15 mouse cellular contexts compared by ENCODE assay signal in genomic region chr6:84231108-84231507, GRCm38 (mm10).
DNase-seq lines count a peak whose midpoint lies in the region; ATAC-seq lines count a peak whose summit lies in the region.
"Had no signal": no experiment of that assay in that cellular context is flagged by ENCODE, and none has a peak within 500 bp of the region (broad histone marks: within the 10 kb centered on the region; RNA-seq: fewer than 3 reads in every experiment).

No protein-coding gene starts in this region.

- WGBS in forebrain, embryonic 14.5 days = 54% methylated on average over 7 of the region's 7 CpGs
- 72% methylated on average over 7 of the region's 7 CpGs for WGBS in forebrain, embryonic 12.5 days
- WGBS in embryonic facial prominence, embryonic 14.5 days = 30% methylated on average over 7 of the region's 7 CpGs
- WGBS in limb, embryonic 15.5 days = 35% methylated on average over 7 of the region's 7 CpGs

- H3K27ac ChIP-seq in forebrain, embryonic 14.5 days (ENCODE audit: low read depth, low read length) = no peak overlapping the region
- H3K27ac ChIP-seq in forebrain, embryonic 12.5 days = no peak overlapping the region
- no peak overlapping the region for H3K27ac ChIP-seq in embryonic facial prominence, embryonic 14.5 days (replicated peaks; ENCODE audit: low read depth, low read length)
- H3K27ac ChIP-seq in limb, embryonic 15.5 days = 0 out of 2 replicates have a peak overlapping the region, but pooled peaks have one; percentile 22
- H3K27ac ChIP-seq: forebrain, embryonic 13.5 days; heart, embryonic 13.5 days; liver, embryonic 14.5 days; macrophage had no signal

- H3K36me3 ChIP-seq in forebrain, embryonic 14.5 days (ENCODE audit: control insufficient read depth, insufficient read depth, low read length) = no peaks in the 10 kb centered on the region
- no peaks in the 10 kb centered on the region for H3K36me3 ChIP-seq in forebrain, embryonic 12.5 days (replicated peaks)
- H3K36me3 ChIP-seq in embryonic facial prominence, embryonic 14.5 days (ENCODE audit: control insufficient read depth, insufficient read depth, low read length) = no peaks in the 10 kb centered on the region
- H3K36me3 ChIP-seq in limb, embryonic 15.5 days = no peaks in the 10 kb centered on the region
- H3K36me3 ChIP-seq: G1E; heart, embryonic 13.5 days had no signal

- no peak overlapping the region for H3K4me3 ChIP-seq in forebrain, embryonic 14.5 days (ENCODE audit: low read depth, low read length)
- no peak overlapping the region for H3K4me3 ChIP-seq in forebrain, embryonic 12.5 days (replicated peaks)
- no peak overlapping the region for H3K4me3 ChIP-seq in embryonic facial prominence, embryonic 14.5 days (ENCODE audit: low read depth, low read length)
- H3K4me3 ChIP-seq in limb, embryonic 15.5 days = no peak overlapping the region
- H3K4me3 ChIP-seq: forebrain, embryonic 13.5 days; heart, embryonic 13.5 days had no signal

- no peaks in the 10 kb centered on the region; the same call in 1 of the 2 replicates for H3K4me1 ChIP-seq in forebrain, embryonic 14.5 days (ENCODE audit: control insufficient read depth, insufficient read depth, low read length)
- H3K4me1 ChIP-seq in forebrain, embryonic 12.5 days = peaks cover 20% of the 10 kb centered on the region
- peaks cover 37% of the 10 kb centered on the region for H3K4me1 ChIP-seq in embryonic facial prominence, embryonic 14.5 days (ENCODE audit: control insufficient read depth, insufficient read depth, low read length)
- H3K4me1 ChIP-seq in limb, embryonic 15.5 days = peaks cover 60% of the 10 kb centered on the region

- H3K4me2 ChIP-seq in forebrain, embryonic 14.5 days (ENCODE audit: low read length) = no peak overlapping the region
- H3K4me2 ChIP-seq in forebrain, embryonic 12.5 days = no peak overlapping the region
- H3K4me2 ChIP-seq in embryonic facial prominence, embryonic 14.5 days (ENCODE audit: low read depth, low read length) = no peak overlapping the region
- H3K4me2 ChIP-seq in limb, embryonic 15.5 days = no peak overlapping the region
- H3K4me2 ChIP-seq: forebrain, embryonic 13.5 days; heart, embryonic 13.5 days had no signal

- intact Hi-C loops in left cerebral cortex, postnatal 4 days (cut with DNase I) = no loop called here
- intact Hi-C loops in left cerebral cortex, postnatal 36 days (cut with DNase I) = no loop called here

- DNase-seq in forebrain, embryonic 14.5 days (ENCODE audit: low spot score) = peak; percentile 25
- DNase-seq in left cerebral cortex, postnatal 4 days = peak; percentile 78
- DNase-seq in left cerebral cortex, postnatal 36 days (ENCODE audit: low spot score in 2 of 2) = no peak
- peak; percentile 64 for DNase-seq in embryonic facial prominence, embryonic 14.5 days (ENCODE audit: low spot score)
- no peak for DNase-seq in urinary bladder, adult 2 months (ENCODE audit: low spot score)
- DNase-seq: adrenal gland, postnatal 14 days; gastrocnemius, postnatal 14 days; right cerebral cortex, adult 18-20 months had no signal

- no peak overlapping the region for H3K9ac ChIP-seq in forebrain, embryonic 14.5 days (ENCODE audit: low read length)
- no peak overlapping the region for H3K9ac ChIP-seq in forebrain, embryonic 12.5 days
- H3K9ac ChIP-seq in embryonic facial prominence, embryonic 14.5 days (ENCODE audit: low read depth, low read length) = no peak overlapping the region
- H3K9ac ChIP-seq in limb, embryonic 15.5 days = no peak overlapping the region
- H3K9ac ChIP-seq: forebrain, embryonic 13.5 days; heart, embryonic 13.5 days; liver, embryonic 14.5 days had no signal

- H3K27me3 ChIP-seq in forebrain, embryonic 14.5 days (replicated peaks; ENCODE audit: control insufficient read depth, insufficient read depth, low read length) = no peaks in the 10 kb centered on the region
- no peaks in the 10 kb centered on the region for H3K27me3 ChIP-seq in forebrain, embryonic 12.5 days
- H3K27me3 ChIP-seq in embryonic facial prominence, embryonic 14.5 days (replicated peaks; ENCODE audit: control insufficient read depth, insufficient read depth, low read length) = no peaks in the 10 kb centered on the region
- H3K27me3 ChIP-seq in limb, embryonic 15.5 days = no peaks in the 10 kb centered on the region
- H3K27me3 ChIP-seq: forebrain, embryonic 13.5 days had no signal

- ATAC-seq in forebrain, embryonic 14.5 days = 0 out of 2 replicates have a peak, but pooled peaks have one; percentile 26
- ATAC-seq in forebrain, embryonic 12.5 days (ENCODE audit: low FRiP score) = no peak
- ATAC-seq in embryonic facial prominence, embryonic 14.5 days (ENCODE audit: low read depth) = peak; percentile 14; the same call in 1 of the 2 replicates
- ATAC-seq in limb, embryonic 15.5 days (ENCODE audit: insufficient number of reproducible peaks, low FRiP score, low TSS enrichment, low read depth) = peak; percentile 21; the same call in 1 of the 2 replicates
- ATAC-seq: forebrain, embryonic 13.5 days had no signal

- H3K9me3 ChIP-seq in forebrain, embryonic 14.5 days (replicated peaks; ENCODE audit: control insufficient read depth, low read length) = no peaks in the 10 kb centered on the region
- H3K9me3 ChIP-seq in forebrain, embryonic 12.5 days = no peaks in the 10 kb centered on the region
- no peaks in the 10 kb centered on the region for H3K9me3 ChIP-seq in embryonic facial prominence, embryonic 14.5 days (ENCODE audit: control insufficient read depth, low read length)
- no peaks in the 10 kb centered on the region for H3K9me3 ChIP-seq in limb, embryonic 15.5 days
- H3K9me3 ChIP-seq: forebrain, embryonic 13.5 days; G1E; heart, embryonic 13.5 days had no signal

Comparison
In these comparisons a context has a peak if more than half of its experiments do, and no peak if none do; other contexts are left out.
1. DNase-seq: peak in forebrain, embryonic 14.5 days (single experiment), left cerebral cortex, postnatal 4 days (single experiment) and embryonic facial prominence, embryonic 14.5 days (single experiment); none in left cerebral cortex, postnatal 36 days (0 of 2) and urinary bladder, adult 2 months (single experiment).